Mouse (Mus musculus) neutrophil, adult 65 days (primary cell): Measurements from ENCODE around the gene Actr3. TPM values are rescaled to one million over a fixed set of nuclear protein-coding genes. Genes with fewer than 3 reads are reported as not detected.

ENCODE experiments used
- total RNA-seq: library from RNA; stranded (reverse); gene quantifications from 2 replicates; pipeline ENCODE4 v1.2.4, GENCODE M21; 2023

The Actr3 gene
- 999 and 1,031 TPM in 2 replicates for total RNA-seq

GRCm38 (mm10) chr1:125435369-125436135 lies at the start of gene Actr3:
Actr3 (minus strand) TSS chr1:125435727.

Other genes starting within 250 kb of the Actr3 start
- 5.6 and 6.0 TPM in 2 replicates for gene Slc35f5, start 124.9 kb upstream of the Actr3 start, total RNA-seq
- not detected in 2 replicates for gene Gpr39, start 241.3 kb upstream of the Actr3 start, total RNA-seq